Comparison of ENCODE assay signal across 2 mouse cellular contexts in genomic region chr8:125680851-125681408, GRCm38 (mm10).
TF ChIP-seq lines count a peak whose summit lies in the region.

No protein-coding gene starts in this region.

TF ChIP-seq in CH12.LX, 34 proteins besides CTCF, POLR2A, EP300 and RAD21 (continued from another document):
- TF ChIP-seq CHD1 (IDR thresholded peaks at IDR 0.05; ENCODE audit: low read depth, low read length) = no peak
- no peak for TF ChIP-seq JUND (conservative IDR thresholded peaks at IDR 0.05; ENCODE audit: low read depth, low read length)
- no peak for TF ChIP-seq IRF4 (IDR thresholded peaks at IDR 0.05; ENCODE audit: low read depth, low read length)
- TF ChIP-seq USF2 (conservative IDR thresholded peaks at IDR 0.05; ENCODE audit: low read depth, low read length) = no peak
- no peak for TF ChIP-seq UBTF (IDR thresholded peaks at IDR 0.05; ENCODE audit: low read depth, low read length)
- no peak for TF ChIP-seq ELF1 (IDR thresholded peaks at IDR 0.05; ENCODE audit: low read depth, low read length)
- TF ChIP-seq KAT2A (IDR thresholded peaks at IDR 0.05; ENCODE audit: insufficient replicate concordance, low read length) = no peak
- no peak for TF ChIP-seq ZC3H11A (IDR thresholded peaks at IDR 0.05; ENCODE audit: low read depth, low read length)
- TF ChIP-seq ZNF384 (IDR thresholded peaks at IDR 0.05; ENCODE audit: low read depth, low read length) = no peak
- TF ChIP-seq TBP (conservative IDR thresholded peaks at IDR 0.05; ENCODE audit: low read depth, low read length) = no peak
- no peak for TF ChIP-seq E2F4 (IDR thresholded peaks at IDR 0.05; ENCODE audit: insufficient replicate concordance, low read depth, low read length)
- 0 out of 2 replicates have a peak, but pooled peaks have one; percentile 16 for TF ChIP-seq TCF12 (IDR thresholded peaks at IDR 0.05; ENCODE audit: low read depth, low read length)
- TF ChIP-seq BHLHE40 (IDR thresholded peaks at IDR 0.05; ENCODE audit: low read depth, low read length) = peak; percentile 17; the same call in 1 of the 2 replicates
- 0 out of 2 replicates have a peak, but pooled peaks have one; percentile 28 for TF ChIP-seq NELFE (IDR thresholded peaks at IDR 0.05; ENCODE audit: low read depth, low read length)
- no peak for TF ChIP-seq CHD2 (IDR thresholded peaks at IDR 0.05; ENCODE audit: low read length)
- TF ChIP-seq ZKSCAN1 (IDR thresholded peaks at IDR 0.05; ENCODE audit: borderline replicate concordance, low read depth, low read length) = no peak
- TF ChIP-seq RCOR1 (conservative IDR thresholded peaks at IDR 0.05; ENCODE audit: low read depth, low read length) = no peak
- TF ChIP-seq POLR2AphosphoS2 (IDR thresholded peaks at IDR 0.05; ENCODE audit: low read depth, low read length) = no peak
- TF ChIP-seq MAZ (IDR thresholded peaks at IDR 0.05; ENCODE audit: low read depth, low read length) = peak; percentile 71
- no peak for TF ChIP-seq SIN3A (IDR thresholded peaks at IDR 0.05; ENCODE audit: low read length)
- TF ChIP-seq MAX (IDR thresholded peaks at IDR 0.05; ENCODE audit: low read length) = peak; percentile 32; the same call in 1 of the 2 replicates
- TF ChIP-seq NRF1 (IDR thresholded peaks at IDR 0.05; ENCODE audit: low read depth, low read length) = no peak

TF ChIP-seq in myocyte, 11 proteins besides CTCF, POLR2A, EP300 and RAD21 (continued from another document):
- no peak for TF ChIP-seq SRF (IDR thresholded peaks at IDR 0.05; ENCODE audit: control insufficient read depth, insufficient read length, low read depth)
- TF ChIP-seq MYOD1 (IDR thresholded peaks at IDR 0.05; ENCODE audit: control insufficient read depth in 1 of 3, insufficient read length in 2 of 3, low read depth in 2 of 3) = no peak
- TF ChIP-seq USF1 (IDR thresholded peaks at IDR 0.05; ENCODE audit: low read depth) = no peak
- TF ChIP-seq TCF12 (IDR thresholded peaks at IDR 0.05; ENCODE audit: insufficient read depth, poor library complexity, severe bottlenecking) = no peak
- no peak for TF ChIP-seq CEBPB (IDR thresholded peaks at IDR 0.05; ENCODE audit: insufficient read depth, poor library complexity, severe bottlenecking)
- no peak for TF ChIP-seq TCF3 (IDR thresholded peaks at IDR 0.05; ENCODE audit: insufficient read length, low read depth)
TF ChIP-seq in myocyte: peak in this region for 0.
